Mouse (Mus musculus) layer of hippocampus, postnatal 36 days (tissue): ENCODE results near the gene Rhov. TPM values are rescaled to one million over a fixed set of nuclear protein-coding genes. Genes with fewer than 3 reads are reported as not detected.

Experiments used
- DNase-seq, 2 experiments: peaks; one replicate each; pipeline ENCODE4 v3.0.0; 2022
- total RNA-seq, 2 experiments: library from RNA; stranded (reverse); gene quantifications; 2 replicates each; pipeline ENCODE4 v1.2.3; 2021

The Rhov gene
- total RNA-seq, 2 experiments from 2014 or later: 6.4 to 6.9 TPM

DNA sequence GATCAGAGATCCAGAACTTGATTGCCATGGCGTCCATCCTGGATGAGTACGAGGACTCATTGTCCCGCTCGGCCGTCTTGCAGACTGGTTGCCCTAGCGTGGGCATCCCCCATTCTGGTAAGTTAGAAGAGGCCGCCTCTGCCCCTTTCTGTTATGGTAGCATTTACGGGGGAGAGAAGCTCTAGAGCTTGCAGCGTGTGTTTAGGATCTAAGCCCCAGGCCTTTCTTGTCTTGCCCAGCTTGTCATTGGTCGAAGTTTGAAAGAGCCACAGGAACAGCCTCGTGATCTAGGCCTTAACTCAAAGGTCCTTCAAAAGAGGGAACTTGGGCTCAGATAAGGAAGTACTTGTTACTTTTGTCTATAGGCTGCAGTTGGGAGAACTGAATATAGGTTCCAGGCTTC is 17.9 kb upstream of the Rhov start:
- DNase-seq: no peak

DNA sequence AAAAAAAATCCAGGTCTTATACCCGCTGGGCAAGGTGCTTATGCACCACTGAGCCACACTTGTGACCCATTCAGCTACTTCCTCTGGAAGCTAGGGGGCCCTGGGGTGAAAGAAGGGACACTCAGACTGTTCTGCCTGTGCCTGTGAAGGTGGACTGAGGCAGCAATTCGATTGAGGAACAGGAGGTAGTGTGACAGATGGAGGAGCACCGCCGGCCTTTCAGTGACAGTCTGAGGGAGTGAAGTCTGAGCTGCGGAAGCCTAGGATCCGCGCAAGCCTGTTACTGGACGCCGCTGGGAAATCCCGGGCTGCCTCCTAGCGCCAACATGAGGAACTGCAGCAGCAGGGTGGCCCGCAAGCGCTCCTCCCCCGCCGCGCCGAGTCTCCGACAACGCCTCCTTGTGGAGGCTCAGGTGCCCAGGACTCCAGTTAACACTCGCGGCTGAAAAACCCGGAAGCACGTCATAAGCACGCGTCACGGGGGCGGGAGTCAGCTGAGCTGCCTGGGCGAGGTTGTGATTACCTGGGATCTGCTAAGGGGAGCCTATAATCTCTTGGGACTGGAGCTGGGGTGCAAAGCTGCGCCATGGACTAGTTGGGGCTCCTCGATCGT is 17.3 kb upstream of the Rhov start, which contains the start of gene Vps18:
Gene Vps18 (plus strand): TSS at position 471 of the 613 bp plus-strand sequence.
- peak; percentile 98 to 99 for DNase-seq

DNA sequence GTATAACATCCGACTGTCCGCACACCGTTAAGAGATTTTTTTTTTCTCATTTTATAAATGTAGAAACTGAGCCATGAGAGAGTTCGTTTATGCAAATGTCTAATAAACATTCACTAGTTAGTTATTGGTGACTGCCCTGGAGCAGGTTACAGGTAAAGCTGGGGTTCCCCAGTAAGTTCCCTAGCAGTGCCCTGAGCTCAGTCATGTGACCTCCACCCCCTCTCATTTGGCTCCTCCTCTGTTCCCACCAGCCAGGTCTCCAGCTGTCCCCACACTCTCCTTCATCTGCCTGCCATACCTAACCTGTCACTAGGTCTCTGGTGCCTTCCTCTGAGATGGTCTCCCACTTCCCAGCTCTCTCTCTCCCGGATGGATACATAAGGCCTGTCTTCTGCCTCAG is 16.3 kb upstream of the Rhov start:
- DNase-seq: no peak

DNA sequence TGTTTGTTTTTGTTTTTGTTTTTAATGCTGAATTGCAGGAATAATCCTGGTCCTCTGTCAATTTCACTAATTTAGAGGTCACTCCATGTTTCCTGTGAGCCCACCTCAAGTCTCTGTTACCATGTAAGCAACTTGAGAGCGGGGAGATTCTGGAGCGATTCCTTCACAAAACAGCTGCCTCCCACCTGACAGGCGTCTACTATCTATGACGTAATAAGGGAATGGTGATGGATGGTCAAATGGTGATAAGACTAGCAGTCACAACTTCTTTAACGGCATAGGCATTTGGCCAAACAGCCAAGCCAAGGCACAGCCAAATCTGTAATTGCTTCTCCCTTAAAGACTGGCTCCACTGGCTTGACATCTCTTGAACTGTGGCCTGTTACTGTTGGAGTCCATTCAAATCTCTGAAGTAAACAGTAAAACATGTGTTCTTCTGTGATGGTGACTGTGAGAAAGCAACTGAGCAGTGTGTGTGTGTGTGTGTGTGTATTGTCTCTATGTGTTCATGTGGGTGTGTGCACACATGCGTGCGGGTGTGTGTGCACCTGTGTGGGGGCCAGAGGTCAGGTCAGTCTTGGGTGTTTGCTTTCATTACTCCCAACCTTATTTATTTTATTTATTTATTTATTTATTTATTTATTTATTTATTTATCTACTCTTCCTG is 11.0 kb upstream of the Rhov start:
- no peak for DNase-seq

DNA sequence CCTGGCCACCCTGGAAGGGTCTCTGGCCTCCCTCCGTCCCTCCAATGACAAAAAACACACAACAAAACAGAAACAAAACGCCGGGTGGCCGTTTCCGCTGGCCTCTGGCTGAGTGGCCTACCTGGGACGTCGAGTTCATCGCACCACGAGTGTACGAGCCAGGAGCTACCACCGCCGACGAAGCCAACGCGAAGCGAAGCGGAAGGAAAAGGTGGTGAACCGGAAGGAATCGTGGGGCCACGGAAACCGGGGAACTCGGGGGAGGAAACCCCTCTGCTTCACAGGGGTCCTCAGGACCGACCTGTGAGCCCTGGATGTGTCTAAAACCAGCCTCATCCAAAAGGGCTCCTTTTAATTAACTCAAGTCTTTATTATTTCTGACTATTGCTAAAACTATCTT is 6.7 kb upstream of the Rhov start:
- DNase-seq: no peak

DNA sequence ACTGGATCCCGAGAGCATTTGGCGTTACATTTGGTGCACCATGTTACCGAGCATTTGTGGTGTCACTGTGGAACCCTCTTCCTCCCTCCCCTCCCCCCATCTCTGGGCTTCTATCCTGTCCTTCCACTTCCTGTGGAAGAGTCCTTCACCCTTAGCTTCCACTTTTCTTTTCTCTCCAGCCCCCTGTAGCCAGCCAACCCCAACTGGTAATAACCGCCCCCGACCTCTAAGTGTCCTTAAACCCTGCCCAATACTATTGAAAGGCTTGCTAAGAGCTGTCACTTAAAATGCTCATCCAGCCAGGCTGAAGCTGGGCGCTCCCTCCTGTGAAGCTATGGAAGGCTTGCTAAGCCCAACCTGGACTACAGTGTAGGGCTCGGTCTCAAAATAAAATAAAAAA is 5.9 kb upstream of the Rhov start:
- no peak for DNase-seq

DNA sequence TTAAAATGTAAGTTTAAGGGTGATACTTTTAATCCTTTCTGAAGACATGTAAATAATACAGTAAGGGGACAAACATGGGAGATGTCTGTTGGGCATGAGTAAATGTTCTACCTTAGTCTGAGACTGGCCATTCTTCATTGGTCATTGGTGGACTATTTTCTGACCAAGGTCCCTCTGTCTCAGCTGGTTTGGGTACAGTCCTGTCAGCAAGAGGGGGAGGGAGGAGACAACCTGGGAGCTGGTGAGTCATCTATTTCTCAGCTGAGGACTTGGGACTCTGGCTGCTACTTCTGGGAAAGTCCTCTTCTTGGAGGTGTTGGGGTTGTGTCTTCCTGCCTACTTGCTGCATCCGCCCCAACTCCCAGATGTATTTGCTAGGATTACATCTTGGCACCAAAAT is 3.1 kb upstream of the Rhov start:
- DNase-seq: no peak

DNA sequence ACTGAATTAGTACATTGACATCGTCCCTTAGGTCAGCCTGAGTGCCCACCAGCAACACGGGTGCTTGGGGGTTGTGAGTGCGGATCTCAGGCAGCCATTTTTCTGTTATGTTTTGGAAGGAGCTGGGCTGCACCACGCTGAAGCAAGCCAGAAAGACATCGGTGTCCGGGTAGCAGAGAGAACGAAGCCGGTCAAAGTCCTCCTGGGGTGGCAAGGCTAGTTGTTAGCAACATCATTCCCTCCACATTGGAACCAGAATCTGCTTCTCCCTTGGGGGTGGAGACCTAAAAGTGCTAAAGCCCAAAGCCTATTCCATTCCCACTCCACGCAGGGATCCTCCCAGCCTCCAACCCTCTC is 808 bp downstream of the Rhov start:
- DNase-seq: no peak

DNA sequence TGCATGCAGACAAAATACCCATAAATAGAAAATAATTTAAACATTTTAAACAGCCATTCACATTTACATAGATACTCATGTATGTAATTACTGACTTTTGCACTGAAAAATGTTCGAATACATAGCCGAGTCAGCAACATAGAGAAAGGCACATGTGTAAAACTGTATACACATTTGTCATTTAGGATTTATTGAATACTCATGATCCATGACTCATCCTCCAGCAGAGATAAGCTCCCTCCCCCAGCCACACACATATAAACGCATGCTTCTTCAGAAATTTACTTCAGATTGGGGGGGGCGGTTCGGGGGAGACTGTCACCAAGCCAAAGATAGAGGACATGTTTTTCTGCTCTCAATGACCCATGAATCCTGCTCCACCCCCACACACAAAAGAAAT is 7.3 kb downstream of the Rhov start:
- no peak for DNase-seq

DNA sequence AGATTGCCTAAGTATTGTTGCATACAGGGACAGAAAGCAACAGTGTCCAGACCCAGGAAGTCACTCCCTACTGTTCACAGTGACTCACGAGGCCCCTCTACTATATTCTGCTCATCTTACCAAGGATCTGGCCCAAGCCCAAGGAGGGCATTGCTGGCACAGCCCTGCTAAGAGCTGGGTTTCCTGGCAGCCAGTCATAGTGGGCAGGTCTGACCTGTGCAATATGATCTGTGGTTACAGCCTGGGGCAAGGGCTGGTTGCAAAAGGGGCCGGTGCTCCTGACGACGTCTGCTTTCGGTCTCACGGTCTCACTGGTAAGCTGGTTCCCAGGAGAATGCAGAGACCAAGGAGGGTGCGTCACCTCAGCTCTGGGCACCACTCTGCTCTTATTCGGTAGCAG is 8.1 kb downstream of the Rhov start:
- DNase-seq: no peak

DNA sequence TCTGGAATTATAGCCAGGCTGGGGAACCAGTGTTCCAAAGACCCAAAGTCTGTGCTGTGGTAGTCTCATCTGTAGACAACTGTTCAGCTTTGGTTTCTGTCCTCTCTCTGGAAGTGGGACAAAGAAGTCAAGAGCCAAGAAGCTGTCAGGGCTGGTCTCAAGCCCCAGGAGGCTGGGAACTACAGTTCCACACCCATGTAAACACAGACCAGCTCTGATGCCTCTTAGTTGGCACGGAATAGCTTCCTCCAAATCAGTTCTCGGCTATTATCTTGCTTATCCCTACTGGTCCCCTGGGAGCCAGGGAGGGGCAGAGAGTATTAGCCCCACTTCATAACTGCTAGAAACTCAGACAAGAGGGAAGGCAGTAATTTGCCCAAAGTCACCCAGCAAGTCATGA is 9.7 kb downstream of the Rhov start:
- no peak for DNase-seq

DNA sequence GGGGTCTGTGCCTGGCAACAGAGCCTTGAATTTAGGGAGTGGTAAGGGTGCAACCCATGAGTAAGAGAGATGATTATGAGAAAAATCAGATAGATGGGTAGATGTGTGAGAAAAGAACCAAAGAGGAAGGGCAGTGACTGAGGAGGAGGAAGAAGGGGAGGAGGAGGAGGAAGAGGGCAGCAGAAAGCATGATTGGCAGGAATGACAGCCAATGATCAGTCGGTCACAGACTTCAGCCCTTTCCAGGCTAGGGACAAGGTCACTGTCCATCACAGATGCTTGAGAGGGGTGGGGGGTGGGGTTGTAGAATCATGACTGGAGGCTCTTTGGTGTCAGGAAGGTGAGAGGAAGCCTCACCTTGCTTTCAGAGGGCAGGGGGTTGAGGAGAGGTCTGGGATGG is 10.6 kb downstream of the Rhov start:
- DNase-seq: no peak

DNA sequence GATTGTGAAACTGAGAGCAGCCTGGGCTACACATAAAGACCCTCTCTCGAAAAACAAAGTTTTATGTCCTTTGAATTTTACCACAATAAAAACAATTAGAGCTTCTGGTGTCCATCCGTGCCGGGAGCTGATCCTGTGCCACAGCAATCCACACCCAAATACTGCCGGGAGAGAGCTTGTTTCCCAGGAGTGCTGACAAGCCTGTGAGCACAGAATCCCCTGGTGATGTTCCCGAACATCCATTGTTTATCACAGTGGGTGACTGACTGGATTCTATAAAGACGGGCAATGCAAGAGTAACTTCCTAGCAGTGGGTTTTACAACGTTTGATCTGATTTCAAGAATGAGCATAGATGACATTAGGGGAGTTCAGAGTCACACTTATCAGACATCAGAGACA is 16.1 kb downstream of the Rhov start:
- no peak for DNase-seq

DNA sequence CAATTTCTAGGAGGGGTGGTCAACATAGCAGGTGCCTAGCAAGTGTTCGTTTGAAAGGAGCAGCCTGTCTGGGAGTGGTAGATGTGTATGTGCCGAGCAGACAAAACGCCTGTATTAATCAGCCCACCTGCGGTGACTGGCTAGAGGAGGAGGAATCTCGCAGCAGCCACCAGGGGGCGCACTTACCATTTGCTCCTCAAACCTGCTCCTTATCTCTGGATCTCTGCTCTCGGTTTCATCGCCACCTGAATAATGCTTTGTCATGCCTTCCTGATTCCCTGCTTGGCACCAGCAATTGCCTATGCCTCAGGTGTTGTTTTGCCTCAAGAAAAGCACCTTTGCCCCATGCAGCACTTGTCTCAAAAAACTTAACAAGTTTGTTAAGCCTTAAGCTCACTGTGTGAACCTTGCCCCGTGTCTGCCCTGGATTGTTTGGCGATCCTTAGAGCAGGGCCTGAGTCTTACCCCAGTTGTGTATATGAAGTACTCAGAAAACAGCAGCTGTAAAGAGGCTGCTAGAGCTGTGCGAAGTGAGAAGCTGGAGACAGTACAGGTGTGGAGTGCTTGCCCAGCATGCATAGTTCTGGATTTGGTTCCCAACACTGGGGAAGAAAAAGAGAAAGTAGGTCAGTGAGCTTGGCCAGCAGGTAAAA is 20.1 kb downstream of the Rhov start:
- peak; percentile 72 for DNase-seq

DNA sequence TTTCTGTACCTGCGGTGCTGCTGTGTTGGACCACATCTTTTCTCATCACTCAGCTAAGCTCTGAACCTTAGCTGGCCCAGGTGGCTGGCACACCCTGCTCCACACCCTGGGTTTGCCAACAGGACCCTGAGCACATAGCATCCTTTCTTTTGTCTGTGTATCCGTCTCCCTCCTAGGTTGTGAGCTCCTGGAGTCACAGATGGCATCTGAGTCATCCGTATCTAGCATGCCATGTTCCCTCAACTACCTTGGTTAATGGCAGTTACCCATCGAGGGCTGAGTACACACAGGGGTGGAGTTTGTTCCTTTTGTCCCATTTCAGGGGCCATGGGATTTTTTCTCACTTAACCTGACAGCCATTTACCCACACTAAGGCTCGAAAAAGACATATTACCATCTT is 20.7 kb downstream of the Rhov start:
- DNase-seq: no peak

DNA sequence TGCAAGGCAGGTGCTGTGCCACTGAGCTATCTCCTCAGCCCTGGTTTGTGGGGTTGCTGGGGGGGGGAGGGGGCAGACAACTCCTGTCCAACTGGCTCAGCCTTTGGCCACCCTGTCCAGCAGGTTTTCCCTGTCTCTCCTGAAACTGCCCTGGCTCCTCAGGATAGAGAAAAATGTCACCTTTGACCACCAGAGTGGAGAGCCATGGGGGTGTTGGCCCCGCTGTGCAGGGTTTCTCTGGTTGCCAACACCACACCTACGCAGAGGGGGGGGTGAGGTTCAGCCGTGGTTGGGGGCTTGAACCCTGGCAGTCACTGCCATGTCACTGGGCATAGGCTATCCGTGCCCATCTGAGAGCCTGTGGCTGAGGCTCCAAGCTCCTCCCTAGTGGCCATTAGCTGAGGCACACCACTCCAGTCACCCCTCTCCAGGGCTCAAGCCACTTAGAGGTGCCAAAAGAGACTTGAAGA is 21.4 kb downstream of the Rhov start:
- DNase-seq: no peak

DNA sequence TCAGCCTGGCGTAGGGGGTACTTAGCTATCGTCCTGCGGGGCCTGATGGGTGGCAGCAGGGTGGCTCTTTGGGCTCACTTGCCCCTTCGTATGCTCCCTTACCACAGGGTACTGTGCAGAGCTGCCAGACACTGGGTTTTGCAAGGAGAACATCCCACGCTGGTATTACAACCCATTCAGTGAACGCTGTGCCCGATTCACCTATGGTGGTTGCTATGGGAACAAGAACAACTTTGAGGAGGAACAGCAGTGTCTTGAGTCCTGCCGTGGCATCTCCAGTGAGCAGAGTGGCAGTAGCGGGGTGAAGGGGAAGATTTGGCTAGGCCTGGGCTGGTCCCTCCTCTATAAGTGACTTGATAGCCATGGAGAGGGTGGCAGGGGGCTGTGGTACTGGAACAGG is 23.2 kb downstream of the Rhov start:
- DNase-seq: no peak

DNA sequence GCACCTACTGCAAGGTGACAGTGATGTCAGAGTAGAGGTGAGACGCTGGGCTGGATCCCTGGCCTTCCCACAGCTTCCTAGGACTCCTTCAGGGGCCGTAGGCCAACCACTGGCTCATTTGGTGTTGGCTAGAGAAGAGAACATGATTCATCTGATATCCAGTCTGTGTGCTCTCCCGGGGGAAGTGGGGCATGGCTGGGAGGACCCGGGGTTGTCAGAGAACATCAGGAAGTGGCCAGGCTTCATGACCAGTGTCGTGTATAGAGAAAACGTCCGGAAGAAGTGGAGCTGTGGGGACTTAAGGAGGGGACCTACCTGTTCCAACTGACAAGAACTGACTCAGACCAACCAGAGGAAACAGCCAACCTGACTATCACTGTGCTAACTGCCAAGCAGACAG is 25.8 kb downstream of the Rhov start:
- no peak for DNase-seq

DNA sequence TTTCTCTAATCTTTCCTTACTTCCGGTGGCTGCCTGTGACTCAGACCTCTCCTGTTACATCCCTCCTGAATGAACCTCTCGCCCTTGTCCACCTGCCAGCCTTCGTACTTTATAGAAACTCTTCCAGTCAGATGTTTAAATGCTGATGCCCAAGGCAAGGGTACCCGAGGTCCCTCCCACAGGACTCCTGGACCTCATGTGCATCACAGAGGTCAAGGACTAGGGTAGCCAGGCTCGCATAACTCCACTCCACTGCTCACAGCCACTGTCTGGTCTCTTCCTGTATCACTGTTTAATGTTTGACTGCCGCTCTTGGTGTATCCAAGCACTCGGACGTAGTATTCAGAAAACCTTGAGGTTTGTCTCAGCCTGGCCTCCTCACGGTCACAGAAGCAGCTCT is 28.5 kb downstream of the Rhov start:
- no peak for DNase-seq

DNA sequence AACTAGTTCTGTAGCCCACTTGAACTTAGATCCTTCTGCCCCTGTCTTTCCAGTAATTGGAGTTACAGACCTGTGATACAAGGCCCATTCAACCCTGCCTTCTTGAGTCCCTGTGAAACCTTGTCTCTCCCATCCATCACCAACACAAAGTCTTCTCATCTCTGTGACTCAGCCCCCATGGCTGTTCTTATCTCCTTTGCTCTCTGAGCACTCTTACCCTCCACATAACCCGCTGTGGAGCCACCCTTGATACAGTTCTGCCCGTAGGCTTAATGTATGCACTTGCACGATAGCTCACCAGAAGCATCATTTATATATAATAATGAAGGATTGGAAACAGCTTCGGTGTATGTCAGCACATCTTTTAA is 30.3 kb downstream of the Rhov start:
- no peak for DNase-seq

DNA sequence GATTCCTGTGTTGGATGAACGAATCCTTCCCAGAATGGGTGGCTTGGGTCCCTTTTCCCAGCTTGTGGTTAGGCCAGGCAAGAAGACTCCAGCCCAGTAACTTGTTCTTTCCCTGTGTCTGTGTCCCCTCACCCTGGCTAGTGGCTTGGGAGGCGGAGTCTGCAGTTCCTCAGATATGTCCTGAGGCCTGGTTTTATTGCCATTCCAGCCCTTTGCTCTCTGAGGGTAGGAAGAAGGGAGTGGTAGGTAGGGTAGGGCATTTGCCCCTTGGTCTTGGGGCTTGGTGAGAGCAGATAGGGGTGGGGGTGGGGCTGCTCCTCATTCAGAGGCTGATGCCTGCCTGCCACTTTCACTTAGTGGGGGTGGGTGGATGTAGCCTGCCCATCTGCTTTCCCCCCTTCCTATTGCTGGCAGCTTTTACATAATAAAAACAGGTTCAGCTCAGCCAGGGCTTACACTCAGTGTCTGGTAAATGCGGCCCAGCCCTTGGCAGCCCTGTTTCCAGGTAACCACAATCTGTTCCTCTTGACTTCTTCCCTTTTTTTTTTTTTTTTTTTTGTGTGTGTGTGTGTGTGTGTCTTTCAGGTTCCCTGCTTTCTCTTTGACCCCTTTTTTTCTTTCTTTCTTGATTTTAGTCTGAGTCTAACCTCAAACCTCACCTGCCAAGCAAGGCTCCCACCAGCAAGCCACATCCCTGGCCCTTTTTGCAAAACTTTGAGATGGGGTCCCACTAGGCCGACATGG is 30.8 kb downstream of the Rhov start:
- DNase-seq: no peak

DNA sequence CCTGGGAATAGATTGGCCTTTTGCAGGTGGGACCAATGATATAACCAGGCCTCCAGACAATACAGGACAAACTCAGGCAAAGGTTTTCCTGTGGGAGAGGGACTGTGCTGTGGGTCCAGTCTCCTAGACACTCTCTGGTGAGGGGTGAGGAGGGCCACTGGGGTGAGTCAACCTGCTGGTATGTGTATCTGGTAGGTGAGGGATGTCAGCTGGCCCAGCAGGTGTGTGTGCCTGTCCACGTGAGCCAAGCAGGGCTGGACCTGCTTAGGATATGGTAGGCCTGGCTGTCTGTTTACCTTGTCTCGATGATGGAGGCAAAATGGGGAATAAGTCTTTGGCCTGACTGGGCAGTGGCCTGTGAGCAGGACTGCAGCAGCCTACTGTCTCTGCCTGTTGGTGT is 32.4 kb downstream of the Rhov start:
- no peak for DNase-seq

DNA sequence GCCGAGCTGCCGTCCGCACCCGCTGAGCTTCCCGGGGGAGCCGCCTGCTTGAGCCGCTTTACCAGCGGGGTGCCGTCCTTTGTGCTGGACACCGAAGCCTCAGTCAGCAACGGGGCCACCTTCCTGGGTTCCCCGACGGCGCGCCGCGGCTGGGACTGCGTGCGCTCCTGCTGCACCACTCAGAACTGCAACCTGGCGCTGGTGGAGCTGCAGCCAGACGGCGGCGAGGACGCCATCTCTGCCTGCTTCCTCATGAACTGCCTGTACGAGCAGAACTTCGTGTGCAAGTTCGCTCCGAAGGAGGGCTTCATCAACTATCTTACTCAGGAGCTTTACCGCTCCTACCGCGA is 33.2 kb downstream of the Rhov start:
- DNase-seq: no peak
